8 mouse cellular contexts compared by ENCODE assay signal in the genomic region with DNA sequence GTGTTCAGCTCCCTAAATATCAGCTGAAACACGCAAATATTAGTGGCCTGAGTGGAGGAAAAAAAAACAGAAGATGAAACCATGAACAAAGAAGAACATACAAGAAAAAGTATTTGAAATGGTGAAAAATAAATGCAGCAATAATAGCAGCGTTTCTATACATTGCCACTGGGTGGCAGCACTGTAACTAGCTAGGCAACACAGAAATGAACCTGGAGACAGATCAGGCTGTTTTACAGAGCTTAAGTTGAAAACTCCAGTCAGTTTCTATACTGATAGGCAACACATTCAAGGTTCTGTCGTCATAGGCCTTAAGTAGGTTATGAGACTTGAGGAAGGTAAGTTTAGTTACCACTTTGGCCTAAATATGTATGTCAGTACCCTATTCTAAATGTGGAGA. TPM values are rescaled to one million over a fixed set of nuclear protein-coding genes. Genes with fewer than 3 reads are reported as not detected.
DNase-seq lines count a peak whose midpoint lies in the region; ATAC-seq and TF ChIP-seq lines count a peak whose summit lies in the region.
"Had no signal": no experiment of that assay in that cellular context is flagged by ENCODE, and none has a peak within 500 bp of the region (broad histone marks: within the 10 kb centered on the region; RNA-seq: fewer than 3 reads in every experiment).

No protein-coding gene starts in this region.

- DNase-seq in liver = peak; percentile 57
- no peak for DNase-seq in liver, embryonic 11.5 days (ENCODE audit: low spot score)
- peak; percentile 24 for DNase-seq in Muller cell, postnatal 12 days (ENCODE audit: inconsistent ontology term)
- DNase-seq in cerebellum, adult 9-11 months = peak; percentile 16
- peak; percentile 27 to 38 for DNase-seq in heart, postnatal 36 days
- DNase-seq in limb, embryonic 14.5 days (ENCODE audit: low spot score) = peak; percentile 55
- peak; percentile 12 for DNase-seq in skeletal muscle tissue, adult 2 months (ENCODE audit: low read depth, low spot score)

- no peak overlapping the region for H3K4me3 ChIP-seq in liver, embryonic 11.5 days (ENCODE audit: low read depth, low read length)
- H3K4me3 ChIP-seq in limb, embryonic 14.5 days (replicated peaks; ENCODE audit: low read length) = no peak overlapping the region
- H3K4me3 ChIP-seq: liver, embryonic 15.5 days had no signal

- no peak for ATAC-seq in liver, embryonic 11.5 days (replicated peaks; ENCODE audit: low FRiP score)
- ATAC-seq in limb, embryonic 14.5 days (ENCODE audit: low FRiP score, low read depth) = no peak

- H3K4me1 ChIP-seq in liver, embryonic 11.5 days (replicated peaks; ENCODE audit: control insufficient read depth, insufficient read depth, low read length) = no peaks in the 10 kb centered on the region
- H3K4me1 ChIP-seq in limb, embryonic 14.5 days (ENCODE audit: control insufficient read depth, insufficient read depth, low read length) = no peaks in the 10 kb centered on the region

- no peak overlapping the region for H3K4me2 ChIP-seq in liver, embryonic 11.5 days
- no peak overlapping the region for H3K4me2 ChIP-seq in limb, embryonic 14.5 days (replicated peaks; ENCODE audit: low read depth, low read length, severe bottlenecking)
- H3K4me2 ChIP-seq: liver, embryonic 15.5 days had no signal

- H3K27me3 ChIP-seq in liver, embryonic 11.5 days (replicated peaks; ENCODE audit: control insufficient read depth, insufficient read depth, low read length) = no peaks in the 10 kb centered on the region
- H3K27me3 ChIP-seq in limb, embryonic 14.5 days (ENCODE audit: control insufficient read depth, insufficient read depth, low read length) = no peaks in the 10 kb centered on the region
- H3K27me3 ChIP-seq: liver, embryonic 15.5 days had no signal

- no peak overlapping the region for H3K27ac ChIP-seq in liver, embryonic 11.5 days (ENCODE audit: low read depth, low read length)
- H3K27ac ChIP-seq in limb, embryonic 14.5 days (replicated peaks; ENCODE audit: low read depth, low read length) = no peak overlapping the region
- H3K27ac ChIP-seq: liver, embryonic 15.5 days had no signal

- intact Hi-C loops in heart, postnatal 36 days (cut with DNase I) = loop anchor here (2.0 kb wide), 2 partner anchors 156 to 436 kb away; no protein-coding TSS in a partner anchor

- 20% methylated on average over 3 of the region's 3 CpGs for WGBS in liver, embryonic 11.5 days
- WGBS in limb, embryonic 14.5 days = 23% methylated on average over 3 of the region's 3 CpGs

- H3K9ac ChIP-seq in liver, embryonic 11.5 days (ENCODE audit: low read depth, low read length) = no peak overlapping the region
- no peak overlapping the region for H3K9ac ChIP-seq in limb, embryonic 14.5 days (ENCODE audit: low read depth, low read length, severe bottlenecking)
- H3K9ac ChIP-seq: liver, embryonic 15.5 days had no signal

- no peaks in the 10 kb centered on the region for H3K9me3 ChIP-seq in liver, embryonic 11.5 days (ENCODE audit: control insufficient read depth, low read length)
- H3K9me3 ChIP-seq in limb, embryonic 14.5 days (ENCODE audit: control insufficient read depth, low read length) = no peaks in the 10 kb centered on the region
- H3K9me3 ChIP-seq: liver, embryonic 15.5 days had no signal

- H3K36me3 ChIP-seq in liver, embryonic 11.5 days (ENCODE audit: control insufficient read depth, insufficient read depth, low read length) = no peaks in the 10 kb centered on the region
- no peaks in the 10 kb centered on the region for H3K36me3 ChIP-seq in limb, embryonic 14.5 days (ENCODE audit: control insufficient read depth, insufficient read depth, low read length)
- H3K36me3 ChIP-seq: liver, embryonic 15.5 days had no signal

- no peak for TF ChIP-seq POLR2A in limb, embryonic 14.5 days (IDR thresholded peaks at IDR 0.05; ENCODE audit: borderline replicate concordance, extremely low read depth, insufficient read depth, insufficient read length)

RNA-seq across cellular contexts. Expression of gene Acsl4, which starts 17.9 kb away (rescaled TPM):
- 19.8 and 23.5 TPM in 2 replicates for polyA plus RNA-seq in liver, embryonic 11.5 days (2014; fragmentation: Nextera tagmentation; extraction: Ambion mirVana)
- 10 to 100 TPM in 1 of 2 experiments, 1 to 10 TPM in 1; 10.0 to 11.5 TPM for total RNA-seq in heart, postnatal 36 days (2021)
- polyA plus RNA-seq in limb, embryonic 14.5 days (2012; rRNA removed) = 5.5 and 6.4 TPM in 2 replicates
- 12.9 and 15.4 TPM in 2 replicates for polyA plus RNA-seq in limb, embryonic 14.5 days (2014; fragmentation: Nextera tagmentation; extraction: Ambion mirVana)
